Mouse (Mus musculus): ENCODE results near the gene Pcbp4.
A peak's percentile ranks its signal among the peaks of the same experiment; 100 is the strongest.

Pcbp4 gene

DNA sequence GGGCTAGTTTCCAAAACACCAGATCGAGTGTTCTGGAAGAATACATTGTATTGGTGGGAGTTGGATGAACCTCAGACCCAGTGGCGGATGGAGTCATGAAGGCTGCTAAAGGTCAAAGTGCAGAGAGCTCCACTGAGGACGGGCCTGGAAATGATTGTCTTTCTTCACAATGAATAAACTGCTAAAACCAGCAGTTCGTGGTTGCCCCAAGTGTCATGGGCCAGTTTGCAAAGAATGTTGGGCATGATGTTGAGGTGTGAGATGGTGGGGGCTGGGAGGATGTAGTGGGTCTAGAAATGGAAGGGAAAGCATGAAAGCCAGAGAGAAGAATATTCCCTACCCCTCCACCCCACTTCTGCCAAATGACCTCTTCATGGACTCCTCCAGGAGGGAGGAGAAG is 8.3 kb upstream of the Pcbp4 start:
- no peak for DNase-seq (ENCODE audit: inconsistent ontology term)

DNA sequence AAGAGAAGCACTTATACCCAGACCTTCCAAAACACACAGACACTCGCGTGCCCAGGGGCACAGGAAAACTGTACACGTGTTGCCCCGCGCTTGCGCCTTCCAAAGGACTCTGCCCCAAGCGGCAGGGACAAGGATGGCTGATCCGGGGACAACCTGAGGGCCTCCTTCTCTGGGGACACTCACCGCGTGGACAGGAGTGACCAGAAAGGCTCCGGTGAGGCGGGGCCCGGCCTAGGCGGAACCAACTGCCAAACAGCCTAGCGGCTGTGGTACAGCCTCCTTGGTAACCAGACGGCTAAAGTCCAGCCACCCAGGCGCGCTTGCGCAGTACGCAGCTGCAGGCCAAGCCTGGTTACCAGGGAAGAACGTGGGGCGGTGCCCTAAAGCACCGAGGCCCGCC is 5.7 kb upstream of the Pcbp4 start, which contains the start of the genes Abhd14b and Abhd14a:
Gene Abhd14b (plus strand): TSS at position 112 of the 400 bp plus-strand sequence.
Gene Abhd14a (minus strand): TSS at position 331 of the 400 bp plus-strand sequence.
- DNase-seq (ENCODE audit: inconsistent ontology term): peak; percentile 96

DNA sequence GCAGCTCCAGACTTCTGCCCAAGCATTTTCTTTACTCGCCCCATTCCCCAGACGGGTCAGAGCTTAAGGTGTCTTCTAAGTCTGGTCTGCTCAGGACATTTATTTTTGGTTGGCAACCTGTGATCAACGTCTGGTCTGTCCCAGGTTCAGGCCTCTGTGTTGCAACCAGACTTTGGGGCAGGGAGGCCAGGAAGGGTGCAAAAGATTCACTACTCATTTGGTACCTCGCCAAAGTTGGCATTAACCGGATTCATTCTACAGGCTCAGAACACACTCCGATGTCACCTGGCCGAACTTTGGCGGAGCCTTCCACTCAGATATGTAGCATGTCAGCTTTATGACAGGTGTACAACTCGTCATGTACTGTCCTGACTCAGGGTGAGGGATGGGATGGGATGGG is 5.1 kb upstream of the Pcbp4 start:
- DNase-seq (ENCODE audit: inconsistent ontology term): no peak

GRCm38 (mm10) chr9:106448498-106449031 is 4.5 kb upstream of the Pcbp4 start:
- peak; percentile 90 for DNase-seq (ENCODE audit: inconsistent ontology term)

DNA sequence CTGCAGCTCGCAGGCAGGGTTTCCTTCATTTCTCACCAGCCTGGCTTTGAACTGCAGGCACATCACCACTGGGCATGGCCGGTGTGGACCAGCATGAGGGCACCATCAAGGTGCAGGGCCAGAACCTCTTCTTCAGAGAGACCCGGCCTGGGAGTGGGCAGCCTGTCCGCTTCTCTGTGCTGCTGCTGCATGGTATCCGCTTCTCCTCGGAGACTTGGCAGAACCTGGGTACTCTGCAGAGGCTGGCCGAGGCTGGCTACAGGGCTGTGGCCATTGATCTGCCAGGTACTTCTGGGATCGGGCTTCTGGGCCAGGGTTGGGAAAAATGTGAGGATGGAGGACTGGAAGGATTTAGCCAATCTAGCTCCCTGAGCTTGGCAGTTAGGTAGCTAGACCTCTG is 3.1 kb upstream of the Pcbp4 start:
- DNase-seq (ENCODE audit: inconsistent ontology term): no peak

- DNase-seq (ENCODE audit: inconsistent ontology term): peak; percentile 70
These were observed 2.4 kb upstream of the Pcbp4 start for GRCm38 (mm10) chr9:106450661-106451060.

- DNase-seq (ENCODE audit: inconsistent ontology term): no peak
These were observed 1.8 kb upstream of the Pcbp4 start for GRCm38 (mm10) chr9:106451298-106451697.

DNA sequence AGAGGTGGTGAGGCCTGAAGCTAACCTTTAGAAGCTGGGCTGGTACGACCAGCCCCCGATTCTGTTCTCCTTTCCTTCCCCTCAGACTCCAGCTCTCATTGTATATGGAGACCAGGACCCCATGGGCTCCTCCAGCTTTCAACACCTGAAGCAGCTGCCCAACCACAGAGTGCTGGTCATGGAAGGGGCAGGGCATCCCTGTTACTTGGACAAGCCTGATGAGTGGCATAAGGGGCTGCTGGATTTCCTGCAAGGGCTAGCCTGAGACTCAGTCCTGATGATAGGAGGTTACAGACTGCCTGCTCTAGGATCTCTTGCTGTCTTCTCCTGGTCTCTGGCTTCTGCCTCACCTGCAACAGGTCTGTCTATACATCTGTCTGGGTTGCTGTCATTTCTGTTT is 1.2 kb upstream of the Pcbp4 start:
- DNase-seq (ENCODE audit: inconsistent ontology term): no peak

DNA sequence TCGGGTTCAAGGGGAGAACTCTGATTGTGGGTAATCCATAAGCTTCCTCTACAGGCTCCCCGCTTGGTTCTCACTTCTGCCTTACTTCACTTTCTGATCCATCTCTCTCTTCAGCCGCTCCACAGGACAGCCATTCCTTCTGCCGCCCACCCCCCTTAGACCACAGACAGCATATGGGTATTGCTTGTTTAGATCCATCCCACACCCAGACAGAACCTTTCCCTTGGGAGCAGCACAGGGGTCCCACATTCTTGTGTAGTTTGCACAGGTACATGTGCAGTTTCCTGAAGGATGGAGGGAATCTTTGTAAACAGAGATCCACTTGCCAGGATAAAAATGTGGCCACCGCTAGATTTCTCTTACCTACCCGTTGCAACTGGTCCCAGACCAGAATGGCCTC is 740 bp upstream of the Pcbp4 start:
- no peak for DNase-seq (ENCODE audit: inconsistent ontology term)

DNA sequence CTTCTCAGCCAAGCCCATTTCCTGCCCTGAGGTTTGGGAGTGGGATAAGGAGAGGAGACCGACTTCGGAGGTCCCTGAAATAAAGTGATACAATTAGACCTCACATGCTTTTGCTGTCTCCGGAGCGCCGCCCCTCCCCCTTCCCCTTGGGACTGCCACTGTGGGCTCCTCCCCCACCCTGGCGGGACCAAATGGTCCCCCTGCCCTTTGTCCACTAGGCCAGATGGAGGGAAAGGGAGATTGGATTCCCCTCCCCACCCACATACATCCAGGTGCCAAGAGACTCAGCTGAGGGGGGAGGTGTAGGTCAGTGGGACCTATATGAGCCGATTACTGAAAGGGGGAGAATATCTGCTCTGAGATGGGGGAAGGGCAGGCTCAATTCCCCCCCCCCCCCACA is 270 bp upstream of the Pcbp4 start:
- DNase-seq (ENCODE audit: inconsistent ontology term): no peak

DNA sequence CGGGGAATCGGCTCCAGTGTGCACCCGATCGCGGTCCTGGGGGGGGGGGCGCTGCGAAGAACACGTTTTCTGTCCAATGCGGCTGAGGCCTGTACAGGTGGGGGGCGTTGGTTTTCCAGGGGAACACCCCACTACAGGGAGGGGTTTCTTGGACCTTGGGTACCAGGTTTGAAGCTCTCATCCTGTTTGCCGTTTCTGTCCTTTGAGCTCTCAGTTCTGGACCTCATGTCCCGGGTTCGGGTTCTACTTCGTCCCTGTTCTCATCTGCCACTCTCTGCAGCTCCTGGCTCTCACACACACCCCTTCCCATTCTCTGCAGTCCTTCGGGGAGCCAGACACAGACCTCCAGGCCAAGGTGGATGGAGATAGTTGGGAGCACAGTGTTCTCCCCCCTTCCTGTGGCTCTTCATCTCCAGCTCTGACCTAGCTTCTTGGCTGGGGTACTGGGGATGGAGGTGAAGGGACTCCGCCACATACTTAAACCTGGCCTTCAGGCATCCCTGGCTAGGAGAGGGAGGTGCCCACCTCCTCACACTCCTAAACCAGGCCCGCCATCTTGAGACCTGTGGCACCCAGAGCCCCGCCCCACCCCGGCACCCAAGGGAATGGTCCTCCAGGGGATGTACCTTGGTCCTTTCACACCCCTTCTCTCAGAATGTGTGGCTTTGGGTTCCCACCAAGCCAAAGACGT is 1.1 kb downstream of the Pcbp4 start:
- no peak for DNase-seq (ENCODE audit: inconsistent ontology term)

DNA sequence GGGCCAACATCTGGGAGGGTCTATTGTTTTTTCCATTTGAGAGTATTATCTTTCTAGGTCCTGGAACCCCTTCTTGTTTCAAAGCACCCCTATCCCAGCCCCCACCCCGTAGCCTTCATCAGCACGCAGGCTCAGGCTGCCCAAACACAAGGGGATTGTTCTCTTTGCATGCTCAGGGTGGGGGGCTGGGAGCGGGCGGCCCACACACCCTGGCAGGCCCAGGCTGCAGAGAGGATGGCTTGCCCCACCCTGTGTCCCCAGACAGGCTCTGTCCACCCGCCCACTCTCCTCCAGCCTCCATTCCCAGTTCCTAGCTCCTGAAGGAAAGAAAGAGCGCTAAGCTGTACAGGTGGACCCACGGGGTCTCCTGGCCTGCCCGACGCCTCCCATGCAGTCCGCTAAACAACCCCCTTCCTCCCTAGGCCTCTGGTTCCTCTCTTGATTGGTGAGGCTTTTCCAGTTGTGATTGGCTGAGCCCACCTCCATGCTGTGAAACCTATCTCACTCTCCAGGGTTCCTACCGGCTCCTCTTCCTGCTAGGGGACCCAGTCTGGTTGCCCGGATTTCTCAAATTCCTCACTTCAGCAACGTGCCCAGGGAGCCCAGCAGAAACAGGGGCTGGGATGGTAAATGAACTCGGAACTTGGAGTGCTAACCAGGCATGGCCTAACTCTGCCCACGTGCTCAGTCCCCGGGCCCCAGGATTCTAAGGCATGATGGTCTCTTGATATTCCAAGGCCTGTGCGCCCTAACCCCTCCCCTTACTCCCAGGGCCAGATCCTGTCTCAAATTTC is 2.0 kb downstream of the Pcbp4 start:
- peak; percentile 74 for DNase-seq (ENCODE audit: inconsistent ontology term)

DNA sequence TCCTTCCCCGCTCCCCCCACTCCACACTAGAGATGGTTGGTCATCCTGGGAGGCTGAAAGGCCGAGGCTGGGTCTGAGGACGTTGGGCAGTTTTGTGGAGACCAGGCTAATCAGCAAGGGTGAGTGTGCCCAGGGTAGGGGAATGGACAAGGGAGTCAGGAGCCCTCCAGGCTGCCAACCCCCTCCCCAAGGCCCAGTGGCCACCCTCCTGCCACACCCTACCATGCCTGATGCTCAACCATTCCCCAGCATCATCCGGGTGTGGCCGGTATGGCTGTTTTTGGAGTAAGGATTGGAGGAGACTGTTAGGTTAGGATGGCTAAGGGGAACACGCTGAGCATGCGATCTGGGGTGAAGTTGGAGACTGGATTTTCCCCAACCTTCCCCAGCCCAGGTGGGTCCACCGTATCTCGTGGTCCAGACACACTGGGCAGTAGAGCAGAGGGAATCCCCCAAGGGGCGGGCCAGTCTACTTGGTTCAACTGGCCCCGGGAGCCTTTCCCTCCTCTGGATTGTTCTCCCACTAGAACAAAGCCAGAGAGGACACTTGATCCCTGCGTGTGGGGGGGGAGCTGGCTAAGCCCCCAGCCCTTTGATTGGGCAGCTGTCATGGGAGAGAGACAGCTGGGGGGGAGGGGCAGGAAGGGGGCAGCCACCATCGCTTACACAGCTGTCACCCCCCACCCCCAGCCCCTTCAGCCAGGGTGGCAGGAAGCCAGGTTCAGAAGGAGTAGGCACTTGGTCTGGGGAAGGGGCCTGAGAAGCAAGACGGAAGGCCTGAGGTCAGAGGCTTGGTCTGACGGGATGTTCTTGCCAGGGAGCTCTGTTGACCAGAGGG is 3.5 kb downstream of the Pcbp4 start:
- peak; percentile 47 for DNase-seq (ENCODE audit: inconsistent ontology term)

DNA sequence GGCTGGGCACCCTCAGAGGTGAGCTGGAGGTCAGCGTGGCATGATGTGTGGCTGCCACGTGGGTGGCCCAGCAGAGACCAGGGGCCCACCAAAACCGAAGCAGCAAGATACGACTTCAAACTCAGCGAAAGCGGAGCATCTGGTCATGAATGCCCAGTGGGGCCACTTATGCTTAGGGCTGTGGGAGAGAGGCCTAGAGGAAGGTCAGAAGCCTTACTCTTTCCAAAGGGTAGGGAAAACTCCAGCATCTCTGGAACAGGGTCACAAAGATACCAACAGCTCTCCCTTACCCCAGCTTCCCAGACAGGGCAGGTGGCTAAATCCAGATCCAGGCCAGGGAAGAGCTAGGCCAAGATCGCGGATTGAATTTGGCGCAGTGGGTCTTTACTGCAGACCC is 4.1 kb downstream of the Pcbp4 start:
- no peak for DNase-seq (ENCODE audit: inconsistent ontology term)

- no peak for DNase-seq (ENCODE audit: inconsistent ontology term)
These were observed 4.8 kb downstream of the Pcbp4 start for GRCm38 (mm10) chr9:106457920-106458319.

- DNase-seq (ENCODE audit: inconsistent ontology term): no peak
These were observed 6.9 kb downstream of the Pcbp4 start for GRCm38 (mm10) chr9:106459946-106460345.

- no peak for DNase-seq (ENCODE audit: inconsistent ontology term)
These were observed 7.4 kb downstream of the Pcbp4 start for GRCm38 (mm10) chr9:106460401-106461025.

GRCm38 (mm10) chr9:106461026-106461415 is 7.9 kb downstream of the Pcbp4 start:
- no peak for DNase-seq (ENCODE audit: inconsistent ontology term)

DNA sequence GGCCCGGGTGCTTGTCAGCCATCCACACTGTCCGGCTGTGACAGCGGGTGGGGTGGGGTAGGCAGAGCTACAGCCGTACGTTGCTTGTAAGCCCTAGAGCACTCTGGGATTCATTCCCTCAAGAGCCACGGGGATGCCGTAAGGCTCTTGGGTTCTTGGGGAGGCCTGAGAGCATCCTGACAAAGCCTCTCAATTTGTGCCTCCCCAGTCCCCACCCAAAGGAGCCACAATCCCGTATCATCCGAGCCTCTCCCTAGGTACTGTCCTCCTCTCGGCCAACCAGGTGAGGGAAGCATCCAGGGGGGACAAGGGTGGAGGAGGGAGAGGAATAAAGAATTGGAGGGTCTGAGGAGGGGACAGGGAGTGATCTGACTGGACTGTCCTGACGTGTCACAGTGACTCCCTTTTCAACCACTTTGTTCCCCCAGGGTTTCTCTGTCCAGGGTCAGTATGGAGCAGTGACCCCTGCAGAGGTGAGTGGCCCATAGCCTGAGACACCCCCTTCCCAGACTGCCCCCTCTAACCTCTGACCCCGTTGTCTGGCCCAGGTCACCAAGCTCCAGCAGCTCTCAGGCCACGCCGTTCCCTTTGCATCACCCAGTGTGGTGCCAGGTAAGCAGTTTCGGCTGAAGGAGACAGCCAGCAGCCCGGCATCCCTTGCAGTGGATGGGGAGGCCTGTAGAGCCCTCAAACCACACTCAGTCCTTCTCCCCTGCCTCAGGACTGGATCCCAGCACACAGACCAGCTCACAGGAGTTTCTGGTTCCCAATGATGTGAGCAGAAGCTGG is 8.7 kb downstream of the Pcbp4 start:
- no peak for DNase-seq (ENCODE audit: inconsistent ontology term)

- no peak for DNase-seq (ENCODE audit: inconsistent ontology term)
These were observed 9.3 kb downstream of the Pcbp4 start for GRCm38 (mm10) chr9:106462430-106462800.
